In genomic region chr8:106137218-106137905, GRCm38 (mm10) we compare ENCODE assay signal across 8 mouse cellular contexts. TPM values are rescaled to one million over a fixed set of nuclear protein-coding genes. Genes with fewer than 3 reads are reported as not detected.
DNase-seq lines count a peak whose midpoint lies in the region; ATAC-seq lines count a peak whose summit lies in the region.

No protein-coding gene starts in this region.

- peaks cover 7% of the 10 kb centered on the region for H3K36me3 ChIP-seq in heart, embryonic 12.5 days
- H3K36me3 ChIP-seq in hindbrain, embryonic 16.5 days (ENCODE audit: control insufficient read depth, insufficient read depth, low read length), result 0 out of 2 replicates have a peak, but pooled peaks cover 3% of the 10 kb centered on the region

- 4% methylated on average over 22 of the region's 22 CpGs for WGBS in heart, embryonic 12.5 days
- 5% methylated on average over 22 of the region's 22 CpGs for WGBS in hindbrain, embryonic 16.5 days

- peaks cover 35% of the 10 kb centered on the region for H3K4me1 ChIP-seq in heart, embryonic 12.5 days (replicated peaks)
- peaks cover 24% of the 10 kb centered on the region for H3K4me1 ChIP-seq in hindbrain, embryonic 16.5 days (ENCODE audit: control insufficient read depth, insufficient read depth, low read depth, low read length)

- no peak for DNase-seq in heart, postnatal 36 days
- DNase-seq in embryo, embryonic 10.5 days (ENCODE audit: low spot score), result peak; percentile 29
- DNase-seq in lung, postnatal 36 days, result peak; percentile 62
- DNase-seq in adipocyte (ENCODE audit: low spot score), result no peak
- no peak for DNase-seq in spleen, postnatal 4 days (ENCODE audit: low spot score in 2 of 2)
- DNase-seq in c-Kit-positive CD71-positive TER-119-positive erythroid progenitor cells, embryonic 14.5 days (ENCODE audit: low spot score), result no peak

- peaks cover 40% of the 10 kb centered on the region for H3K27me3 ChIP-seq in heart, embryonic 12.5 days (replicated peaks)
- H3K27me3 ChIP-seq in hindbrain, embryonic 16.5 days (replicated peaks; ENCODE audit: control insufficient read depth, insufficient read depth, low read length), result peaks cover 50% of the 10 kb centered on the region

- ATAC-seq in heart, embryonic 12.5 days (ENCODE audit: insufficient number of reproducible peaks, low FRiP score), result no peak
- ATAC-seq in hindbrain, embryonic 16.5 days, result no peak

- intact Hi-C loops in heart, postnatal 36 days (cut with DNase I), result no loop called here

- peak overlapping the region; percentile 97 for H3K4me2 ChIP-seq in heart, embryonic 12.5 days
- peak overlapping the region; percentile 93 for H3K4me2 ChIP-seq in hindbrain, embryonic 16.5 days (ENCODE audit: low read length)

- H3K9me3 ChIP-seq in heart, embryonic 12.5 days (replicated peaks), result no peaks in the 10 kb centered on the region
- no peaks in the 10 kb centered on the region for H3K9me3 ChIP-seq in hindbrain, embryonic 16.5 days (ENCODE audit: control insufficient read depth, low read length)

- H3K4me3 ChIP-seq in heart, embryonic 12.5 days, result peak overlapping the region; percentile 56
- peak overlapping the region; percentile 52 for H3K4me3 ChIP-seq in hindbrain, embryonic 16.5 days (ENCODE audit: low read length)

- H3K27ac ChIP-seq in heart, embryonic 12.5 days (ENCODE audit: poor library complexity, severe bottlenecking), result 0 out of 2 replicates have a peak overlapping the region, but pooled peaks have one; percentile 7
- H3K27ac ChIP-seq in hindbrain, embryonic 16.5 days (ENCODE audit: low read depth, low read length), result no peak overlapping the region

- H3K9ac ChIP-seq in heart, embryonic 12.5 days, result peak overlapping the region; percentile 71
- H3K9ac ChIP-seq in hindbrain, embryonic 16.5 days (ENCODE audit: low read depth, low read length), result peak overlapping the region; percentile 60

RNA-seq across cellular contexts. Expression of gene Esrp2, which starts 0.6 kb away (rescaled TPM):
- polyA plus RNA-seq in heart, embryonic 12.5 days (2016; fragmentation: Nextera tagmentation; extraction: Ambion mirVana), result 0.77 and 0.85 TPM in 2 replicates
- under 1 TPM; 0.31 to 0.46 TPM for total RNA-seq in heart, postnatal 36 days (2021)
- polyA plus RNA-seq in hindbrain, embryonic 16.5 days (2015; fragmentation: Nextera tagmentation; extraction: Ambion mirVana), result 0.18 and 0.27 TPM in 2 replicates

RNA-seq across cellular contexts. Expression of gene Pla2g15, which starts 12.8 kb away (rescaled TPM):
- polyA plus RNA-seq in heart, embryonic 12.5 days (2016; fragmentation: Nextera tagmentation; extraction: Ambion mirVana), result 10.5 and 11.4 TPM in 2 replicates
- total RNA-seq in heart, postnatal 36 days (2021), result 1 to 10 TPM; 9.3 to 9.9 TPM
- 23.5 and 24.2 TPM in 2 replicates for polyA plus RNA-seq in hindbrain, embryonic 16.5 days (2015; fragmentation: Nextera tagmentation; extraction: Ambion mirVana)

RNA-seq across cellular contexts. Expression of gene Slc7a6, which starts 31.3 kb away (rescaled TPM):
- 35.4 and 36.5 TPM in 2 replicates for polyA plus RNA-seq in heart, embryonic 12.5 days (2016; fragmentation: Nextera tagmentation; extraction: Ambion mirVana)
- total RNA-seq in heart, postnatal 36 days (2021), result 10 to 100 TPM; 11.4 to 12.3 TPM
- polyA plus RNA-seq in hindbrain, embryonic 16.5 days (2015; fragmentation: Nextera tagmentation; extraction: Ambion mirVana), result 35.7 and 47.9 TPM in 2 replicates

Comparison
In these comparisons a context has a peak if more than half of its experiments do, and no peak if none do; other contexts are left out.
1. DNase-seq: peak in embryo, embryonic 10.5 days (single experiment) and lung, postnatal 36 days (single experiment); none in heart, postnatal 36 days (0 of 2), adipocyte (single experiment), spleen, postnatal 4 days (0 of 2) and c-Kit-positive CD71-positive TER-119-positive erythroid progenitor cells, embryonic 14.5 days (single experiment).